Mouse (Mus musculus): ENCODE results near the gene Agps. TPM values are rescaled to one million over a fixed set of nuclear protein-coding genes. Genes with fewer than 3 reads are reported as not detected.

The Agps gene
- polyA plus RNA-seq, 1 experiment = 2.9 TPM

DNA sequence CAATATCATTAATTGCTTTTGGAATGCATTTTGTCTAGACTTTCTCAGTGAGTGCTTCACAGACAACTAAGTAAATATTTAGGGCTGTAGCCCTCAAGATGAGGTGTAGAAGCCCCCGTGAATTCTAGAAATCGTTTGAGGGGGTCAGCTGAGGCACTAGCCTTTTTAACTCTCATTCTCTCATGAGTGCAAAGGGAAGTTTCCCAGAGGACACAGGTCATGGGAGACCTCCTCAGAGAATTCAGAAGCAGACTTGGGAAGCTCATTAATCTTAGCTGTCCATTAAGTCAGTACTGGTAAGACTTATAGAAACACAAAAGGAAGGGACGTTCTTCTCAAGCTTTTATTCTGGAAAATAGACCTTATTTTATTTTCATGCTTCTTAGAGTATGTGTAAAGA is 7.1 kb upstream of the Agps start:
- Histone ChIP-seq H3K4me1 (peaks cover 43% of the 10 kb centered on the region), H3K9me3 (no peaks in the 10 kb centered on the region), H3K36me3 (replicated peaks; ENCODE audit: low read length) (peaks cover 6% of the 10 kb centered on the region), H3K27me3 (replicated peaks) (no peaks in the 10 kb centered on the region), H3K4me3 (replicated peaks) (no peak overlapping the region)
- TF ChIP-seq FLI1 (IDR thresholded peaks at IDR 0.05; ENCODE audit: low read length) (no peak), GATA1 (IDR thresholded peaks at IDR 0.05; ENCODE audit: borderline replicate concordance, low read length) (no peak)

DNA sequence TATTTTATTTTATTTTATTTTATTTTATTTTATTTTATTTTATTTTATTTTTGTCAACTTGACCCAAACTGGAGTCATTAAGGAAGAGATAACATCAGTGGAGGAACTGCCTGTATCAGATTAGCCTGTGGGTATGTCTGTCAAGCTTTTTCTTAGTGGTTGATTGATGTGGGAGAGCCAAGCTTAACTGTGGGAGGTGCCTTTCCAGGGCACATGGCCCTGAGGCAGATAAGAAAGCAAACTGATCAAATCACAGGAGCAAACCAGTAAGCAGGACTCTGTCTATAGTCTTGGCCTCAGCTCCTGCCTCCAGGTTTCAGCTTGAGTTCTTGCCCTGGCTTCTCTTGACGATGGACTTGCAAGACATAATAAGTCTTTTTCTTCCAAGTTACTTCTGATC is 6.4 kb upstream of the Agps start:
- peaks cover 6% of the 10 kb centered on the region for H3K36me3 ChIP-seq (replicated peaks; ENCODE audit: low read length)

DNA sequence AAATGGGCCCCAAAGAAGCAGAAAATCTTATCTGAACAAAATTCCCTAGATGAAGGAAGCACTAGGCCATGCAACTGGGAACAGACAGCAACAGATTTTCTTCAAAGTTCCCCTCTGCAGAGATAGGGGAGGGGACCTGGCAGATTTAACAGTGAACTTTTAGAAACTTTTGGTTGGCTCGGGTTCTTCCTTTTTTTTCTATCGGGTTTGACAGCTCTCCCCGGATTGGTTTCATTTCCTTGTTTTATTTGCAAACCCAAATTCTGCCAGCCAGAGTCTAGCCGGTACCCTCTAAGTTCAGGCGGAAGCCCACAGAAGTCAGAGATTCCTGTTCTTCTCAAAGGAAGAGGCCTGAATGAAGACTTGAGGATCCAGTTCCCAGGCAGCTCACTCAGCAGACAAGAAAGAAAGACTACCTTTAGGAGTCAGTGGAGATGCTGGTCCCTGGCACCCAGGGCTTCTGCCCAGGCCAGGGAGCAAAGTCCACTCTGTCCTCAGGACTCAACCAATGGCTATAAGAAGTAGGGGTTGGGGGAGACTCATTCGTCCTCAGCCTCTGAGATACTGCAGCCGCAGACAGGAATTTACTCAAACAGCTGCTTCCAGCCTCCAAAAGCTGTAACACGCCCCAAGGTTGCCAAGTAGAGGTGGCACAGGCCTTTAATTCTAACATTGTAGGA is 2.9 kb upstream of the Agps start:
- H3K4me1 ChIP-seq = peaks cover 52% of the 10 kb centered on the region
- peaks cover 8% of the 10 kb centered on the region for H3K36me3 ChIP-seq (replicated peaks; ENCODE audit: low read length)
- no peaks in the 10 kb centered on the region for H3K9me3 ChIP-seq
- TF ChIP-seq GATA1 (IDR thresholded peaks at IDR 0.05; ENCODE audit: borderline replicate concordance, low read length) = no peak
- no peak for TF ChIP-seq FLI1 (IDR thresholded peaks at IDR 0.05; ENCODE audit: low read length)
- H3K4me3 ChIP-seq (replicated peaks) = peak overlapping the region; percentile 50
- H3K27me3 ChIP-seq (replicated peaks) = no peaks in the 10 kb centered on the region

More for the DNA sequence above, 6.4 kb upstream of the Agps start:
- H3K4me3 ChIP-seq (replicated peaks) = no peak overlapping the region
- H3K9me3 ChIP-seq = no peaks in the 10 kb centered on the region
- TF ChIP-seq GATA1 (IDR thresholded peaks at IDR 0.05; ENCODE audit: borderline replicate concordance, low read length) (no peak), FLI1 (IDR thresholded peaks at IDR 0.05; ENCODE audit: low read length) (no peak)
- H3K4me1 ChIP-seq = peaks cover 50% of the 10 kb centered on the region
- H3K27me3 ChIP-seq (replicated peaks) = no peaks in the 10 kb centered on the region

DNA sequence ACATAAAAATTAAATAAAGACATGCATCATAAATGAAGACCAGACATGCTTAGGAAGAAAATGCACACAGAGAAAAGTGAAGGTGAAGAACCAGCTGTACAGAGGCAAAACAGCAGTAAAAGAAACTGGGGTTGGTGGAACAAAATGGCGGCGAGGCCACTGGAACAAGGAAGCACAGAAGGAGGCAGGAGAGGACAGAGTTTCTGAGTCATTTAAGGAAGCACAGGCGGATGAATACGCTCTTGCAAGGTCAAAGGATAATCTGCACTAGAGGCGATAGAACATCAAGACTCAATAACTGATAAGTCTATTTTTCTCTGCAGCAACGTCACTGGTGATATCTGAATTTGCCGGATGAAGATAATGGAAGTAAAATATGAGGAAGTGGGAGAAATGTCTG is 1.7 kb upstream of the Agps start:
- TF ChIP-seq FLI1 (IDR thresholded peaks at IDR 0.05; ENCODE audit: low read length) (no peak), GATA1 (IDR thresholded peaks at IDR 0.05; ENCODE audit: borderline replicate concordance, low read length) (no peak)
- H3K27me3 ChIP-seq (replicated peaks) = no peaks in the 10 kb centered on the region
- H3K4me1 ChIP-seq = peaks cover 56% of the 10 kb centered on the region
- no peak overlapping the region for H3K4me3 ChIP-seq (replicated peaks)
- H3K36me3 ChIP-seq (replicated peaks; ENCODE audit: low read length) = peaks cover 14% of the 10 kb centered on the region
- H3K9me3 ChIP-seq = no peaks in the 10 kb centered on the region

DNA sequence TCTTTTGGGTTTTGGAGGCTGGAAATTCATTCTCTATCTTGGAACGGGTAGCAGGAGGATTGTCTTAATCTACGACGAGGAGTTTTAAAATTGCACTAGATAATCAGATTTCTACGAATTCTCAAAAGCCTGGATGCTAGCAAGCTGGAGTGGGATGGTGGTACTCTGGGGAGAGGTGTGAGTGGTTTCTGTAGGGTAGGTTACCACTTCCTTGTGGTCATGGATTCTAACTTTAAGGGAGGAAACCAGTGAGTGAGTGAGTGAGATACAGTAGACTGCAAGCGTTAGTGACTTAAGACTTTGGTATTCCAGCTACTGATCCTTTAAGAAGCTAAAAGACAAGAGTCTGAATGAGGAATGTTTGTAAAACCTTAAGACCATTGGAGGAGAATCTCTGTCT is 804 bp downstream of the Agps start:
- no peaks in the 10 kb centered on the region for H3K9me3 ChIP-seq
- H3K27me3 ChIP-seq (replicated peaks) = no peaks in the 10 kb centered on the region
- H3K4me1 ChIP-seq = peaks cover 77% of the 10 kb centered on the region
- no peak for TF ChIP-seq GATA1 (IDR thresholded peaks at IDR 0.05; ENCODE audit: borderline replicate concordance, low read length)
- TF ChIP-seq FLI1 (IDR thresholded peaks at IDR 0.05; ENCODE audit: low read length) = no peak
- H3K36me3 ChIP-seq (replicated peaks; ENCODE audit: low read length) = peaks cover 21% of the 10 kb centered on the region
- peak overlapping the region; percentile 100 for H3K4me3 ChIP-seq (replicated peaks)

DNA sequence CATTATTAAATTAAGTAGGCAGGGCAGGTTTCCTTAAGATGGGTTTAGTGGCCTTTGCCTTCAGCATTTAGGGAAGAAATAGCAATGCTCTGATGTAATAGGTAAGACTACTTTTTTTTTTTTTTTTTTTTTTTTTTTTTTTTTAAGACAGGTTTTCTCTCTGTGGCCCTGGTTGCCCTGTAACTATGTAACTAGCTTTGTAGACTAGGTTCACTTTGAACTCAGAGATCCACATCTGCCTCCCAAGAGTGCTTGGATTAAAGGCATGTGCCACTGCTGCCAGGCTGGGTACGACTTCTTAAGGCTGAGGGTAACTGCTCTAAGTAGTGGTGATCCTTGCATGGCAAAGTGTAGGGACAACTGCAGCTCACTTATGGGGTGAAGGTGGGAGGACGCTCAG is 2.5 kb downstream of the Agps start:
- H3K27me3 ChIP-seq (replicated peaks) = no peaks in the 10 kb centered on the region
- peak overlapping the region; percentile 50 for H3K4me3 ChIP-seq (replicated peaks)
- TF ChIP-seq GATA1 (IDR thresholded peaks at IDR 0.05; ENCODE audit: borderline replicate concordance, low read length) = no peak
- no peak for TF ChIP-seq FLI1 (IDR thresholded peaks at IDR 0.05; ENCODE audit: low read length)
- H3K36me3 ChIP-seq (replicated peaks; ENCODE audit: low read length) = peaks cover 31% of the 10 kb centered on the region
- peaks cover 82% of the 10 kb centered on the region for H3K4me1 ChIP-seq
- H3K9me3 ChIP-seq = no peaks in the 10 kb centered on the region

DNA sequence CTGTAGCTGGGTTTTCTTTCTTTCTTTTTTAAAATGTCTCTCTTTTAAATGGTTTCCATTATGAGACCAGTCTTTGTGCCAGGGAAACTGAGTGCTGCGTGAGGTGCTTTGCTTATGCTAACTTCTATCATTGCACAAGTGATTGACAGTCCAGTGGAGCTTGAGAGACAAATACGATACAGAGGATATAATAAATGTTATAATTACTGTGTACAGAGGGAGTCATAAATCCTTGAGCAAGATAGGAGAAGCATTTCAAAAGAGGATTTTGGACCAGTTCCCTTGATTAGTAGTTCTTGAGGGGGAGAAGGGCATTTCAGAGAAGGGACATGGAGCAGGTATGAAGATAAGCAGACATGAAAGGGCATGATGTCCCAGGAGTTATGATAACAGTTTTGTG is 10.3 kb downstream of the Agps start:
- Histone ChIP-seq H3K4me3 (replicated peaks) (no peak overlapping the region), H3K9me3 (no peaks in the 10 kb centered on the region), H3K36me3 (replicated peaks; ENCODE audit: low read length) (peaks cover 25% of the 10 kb centered on the region), H3K4me1 (peaks cover 61% of the 10 kb centered on the region), H3K27me3 (replicated peaks) (no peaks in the 10 kb centered on the region)
- TF ChIP-seq FLI1 (IDR thresholded peaks at IDR 0.05; ENCODE audit: low read length) = no peak
- TF ChIP-seq GATA1 (IDR thresholded peaks at IDR 0.05; ENCODE audit: borderline replicate concordance, low read length) = no peak

DNA sequence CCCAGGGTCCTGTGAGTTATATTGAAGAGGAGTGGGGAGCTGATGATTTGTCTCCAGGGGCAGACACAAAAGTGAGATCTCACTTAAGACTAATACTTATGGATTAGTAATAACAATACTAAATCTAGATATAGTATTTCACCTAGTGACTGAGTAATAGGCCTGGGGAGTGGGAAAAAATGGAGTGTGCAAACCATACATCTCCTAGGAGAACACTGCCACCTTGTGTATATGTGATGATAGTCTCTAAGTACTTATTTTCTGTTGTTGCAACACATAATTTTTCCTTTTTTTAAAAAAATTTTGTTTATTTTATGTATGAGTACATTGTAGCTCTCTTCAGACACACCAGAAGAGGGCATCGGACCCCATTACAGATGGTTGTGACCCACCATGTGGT is 15.7 kb downstream of the Agps start:
- peaks cover 21% of the 10 kb centered on the region for H3K36me3 ChIP-seq (replicated peaks; ENCODE audit: low read length)
- no peak overlapping the region for H3K4me3 ChIP-seq (replicated peaks)
- no peaks in the 10 kb centered on the region for H3K27me3 ChIP-seq (replicated peaks)
- H3K9me3 ChIP-seq = no peaks in the 10 kb centered on the region
- no peak for TF ChIP-seq FLI1 (IDR thresholded peaks at IDR 0.05; ENCODE audit: low read length)
- no peak for TF ChIP-seq GATA1 (IDR thresholded peaks at IDR 0.05; ENCODE audit: borderline replicate concordance, low read length)
- H3K4me1 ChIP-seq = peaks cover 31% of the 10 kb centered on the region

DNA sequence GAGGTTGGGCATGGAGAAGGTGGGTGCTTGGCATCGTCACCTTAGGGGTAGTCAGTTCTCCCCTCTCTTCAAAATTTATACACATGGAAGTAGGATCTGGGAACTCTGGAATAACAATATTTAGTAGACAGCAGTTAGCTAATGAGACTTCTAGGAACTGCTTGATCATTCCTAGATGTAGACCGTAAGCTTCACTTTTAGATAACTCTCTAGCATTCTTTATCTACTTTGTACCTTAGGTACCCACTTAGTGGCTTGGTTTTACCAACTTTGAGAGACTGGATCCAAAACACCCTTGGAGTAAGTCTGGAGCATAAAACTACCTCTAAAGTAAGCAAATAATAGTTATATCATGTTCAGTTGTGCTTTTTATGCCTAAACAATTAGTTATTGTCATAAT is 20.5 kb downstream of the Agps start:
- peaks cover 10% of the 10 kb centered on the region for H3K4me1 ChIP-seq
- TF ChIP-seq FLI1 (IDR thresholded peaks at IDR 0.05; ENCODE audit: low read length) = no peak
- no peak for TF ChIP-seq GATA1 (IDR thresholded peaks at IDR 0.05; ENCODE audit: borderline replicate concordance, low read length)
- no peaks in the 10 kb centered on the region for H3K27me3 ChIP-seq (replicated peaks)
- H3K9me3 ChIP-seq = no peaks in the 10 kb centered on the region
- H3K4me3 ChIP-seq (replicated peaks) = no peak overlapping the region
- peaks cover 57% of the 10 kb centered on the region for H3K36me3 ChIP-seq (replicated peaks; ENCODE audit: low read length)

DNA sequence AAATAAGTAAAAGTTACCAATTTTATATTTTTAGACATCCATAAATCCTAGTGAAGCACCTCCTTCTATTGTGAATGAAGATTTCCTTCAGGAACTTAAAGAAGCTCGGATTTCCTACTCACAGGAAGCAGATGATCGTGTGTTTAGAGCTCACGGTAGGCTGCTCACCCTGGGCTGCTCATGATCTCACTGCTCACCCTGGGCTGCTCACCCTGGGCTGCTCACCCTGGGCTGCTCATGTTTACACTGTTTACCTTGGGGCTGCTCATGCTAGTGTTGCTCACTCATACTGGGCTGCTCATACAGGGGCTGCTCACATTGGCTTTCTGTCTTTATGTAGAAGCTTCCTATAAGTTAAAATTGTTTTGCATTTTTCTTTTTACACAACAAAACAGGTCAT is 22.2 kb downstream of the Agps start:
- no peak overlapping the region for H3K4me3 ChIP-seq (replicated peaks)
- no peaks in the 10 kb centered on the region for H3K9me3 ChIP-seq
- peaks cover 71% of the 10 kb centered on the region for H3K36me3 ChIP-seq (replicated peaks; ENCODE audit: low read length)
- no peaks in the 10 kb centered on the region for H3K27me3 ChIP-seq (replicated peaks)
- peaks cover 8% of the 10 kb centered on the region for H3K4me1 ChIP-seq
- TF ChIP-seq FLI1 (IDR thresholded peaks at IDR 0.05; ENCODE audit: low read length) (no peak), GATA1 (IDR thresholded peaks at IDR 0.05; ENCODE audit: borderline replicate concordance, low read length) (no peak)
